Mouse (Mus musculus) liver, adult 2 months (tissue): ENCODE measurements around the gene Kctd19.
A peak's percentile ranks its signal among the peaks of the same experiment; 100 is the strongest.

Source experiments
- CTCF ChIP-seq: fragments of 200-500 bp; IDR thresholded peaks from 2 replicates; pipeline ENCODE4 v1.5.1; 2011; ENCODE audit warnings: low read depth, low read length, control low read depth
- POLR2A ChIP-seq: fragments of 200-500 bp; IDR thresholded peaks from 2 replicates; pipeline ENCODE4 v1.6.1; 2011; ENCODE audit warnings: low read length, control low read depth; ENCODE audit not compliant: insufficient read depth; ENCODE audit errors: extremely low read depth

GRCm38 (mm10) chr8:105367107-105367506 lies 46.2 kb downstream of the Kctd19 start:
- TF ChIP-seq CTCF (peak; percentile 21; the same call in 1 of the 2 replicates), POLR2A (no peak)
